Mouse (Mus musculus) adrenal gland, adult 18-20 months (tissue): Measurements from ENCODE around the gene Abcb9. TPM values are rescaled to one million over a fixed set of nuclear protein-coding genes. Genes with fewer than 3 reads are reported as not detected.
A peak's percentile ranks its signal among the peaks of the same experiment; 100 is the strongest.

Experiments
- DNase-seq, 2 experiments: peaks; one replicate each; pipeline ENCODE4 v3.0.0; 2021 to 2022; ENCODE audit warnings: low spot score in 2 of 2
- total RNA-seq, 2 experiments: library from RNA; stranded (reverse); gene quantifications; 1 replicate in 1 of 2; 2 replicates in 1 of 2; pipeline ENCODE4 v1.2.3; 2021

The Abcb9 gene
- total RNA-seq, 2 experiments from 2014 or later: 10.6 to 15.2 TPM

DNA sequence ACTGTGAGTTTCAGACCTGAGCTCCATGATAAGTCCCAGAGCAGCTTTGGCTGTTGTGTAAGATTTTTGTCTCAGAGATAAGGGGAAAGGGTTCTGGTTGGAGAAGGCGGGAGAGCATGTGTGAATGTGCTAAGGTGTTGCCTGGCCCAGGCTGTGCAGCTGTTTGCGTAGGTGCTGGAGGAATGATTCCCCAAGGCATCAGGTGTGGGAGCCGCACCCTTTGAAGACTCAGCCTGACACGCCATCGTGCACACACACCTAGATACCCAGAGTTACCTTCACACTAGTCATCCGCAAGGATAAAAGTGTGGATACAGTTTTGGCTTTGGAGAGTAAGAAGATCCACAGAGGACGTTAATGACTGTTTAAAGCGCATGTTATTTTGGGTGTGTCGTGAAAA, 60.2 kb downstream of the Abcb9 start:
- DNase-seq: no peak

GRCm38 (mm10) chr5:124034471-124034870, 61.1 kb downstream of the Abcb9 start:
- DNase-seq: no peak

DNA sequence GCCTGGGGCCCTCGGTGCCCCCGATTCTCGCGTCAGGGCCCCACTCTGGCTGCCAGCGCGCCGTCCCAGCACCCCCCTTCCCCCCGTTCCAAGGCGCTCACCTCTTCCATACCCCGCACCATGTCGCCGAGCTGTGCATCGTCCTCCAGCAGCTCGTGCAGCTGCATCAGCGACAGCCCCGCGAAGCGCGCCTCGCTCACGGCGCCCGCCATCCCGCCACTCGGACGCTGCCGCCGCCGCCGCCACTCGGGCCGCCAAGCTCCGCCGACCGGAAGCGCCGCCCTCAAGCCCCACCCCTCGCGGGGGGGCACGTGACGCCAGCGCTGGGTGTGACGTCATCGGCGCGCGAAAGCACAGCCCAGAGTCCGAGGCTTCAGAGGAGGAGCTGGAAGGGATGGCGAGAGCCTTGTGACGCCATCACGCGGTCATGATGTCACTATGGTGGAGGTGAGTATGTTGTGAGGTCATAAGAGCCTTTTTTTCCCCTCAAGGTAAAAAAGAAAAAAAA, 63.5 kb downstream of the Abcb9 start, which contains the start of gene Vps37b:
Vps37b (minus strand) TSS at position 270 of the 508 bp plus-strand sequence.
- peak; percentile 97 to 98 for DNase-seq

GRCm38 (mm10) chr5:124031068-124031955, 64.3 kb downstream of the Abcb9 start:
- DNase-seq: no peak

GRCm38 (mm10) chr5:124030386-124031067, 65.1 kb downstream of the Abcb9 start:
- peak in 1 of 2 experiments; percentile 24 for DNase-seq

DNA sequence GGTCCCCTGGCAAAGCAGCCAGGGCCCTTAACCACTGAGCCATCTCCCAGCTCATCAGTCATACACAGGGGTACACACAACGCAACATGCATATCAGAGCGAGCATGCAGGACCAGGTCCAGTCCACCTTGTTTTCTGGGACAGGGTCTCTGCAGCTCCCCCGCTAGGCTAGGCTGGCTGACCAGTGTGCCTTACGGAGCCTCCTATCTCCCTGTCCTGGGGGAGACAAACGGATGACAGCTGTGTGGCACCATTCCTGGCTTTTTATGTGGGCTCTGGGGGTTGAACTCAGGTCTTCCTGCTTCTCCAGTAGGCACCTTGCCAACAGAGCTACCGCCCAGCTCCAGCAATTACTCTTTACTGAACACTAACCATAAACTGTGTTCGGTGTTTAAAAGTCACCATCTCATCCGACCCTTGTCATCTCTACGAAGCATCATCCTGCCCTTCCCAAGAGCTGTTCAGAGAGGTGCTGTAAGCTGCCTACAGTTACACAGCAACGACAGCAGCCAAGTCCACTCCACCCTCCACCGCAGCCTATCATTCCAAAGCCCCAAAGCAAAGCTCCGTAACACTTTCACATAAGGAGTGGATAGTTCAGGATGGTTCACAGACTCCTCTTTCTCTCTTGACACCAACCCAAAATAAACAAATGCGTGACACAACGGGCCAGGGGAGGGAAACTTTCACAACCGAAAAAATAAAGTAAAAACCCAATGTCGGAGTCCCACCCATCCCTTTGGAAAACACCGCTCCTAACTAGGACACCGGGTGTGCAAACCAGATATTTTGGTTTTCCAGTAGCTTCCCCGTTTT, 66.2 kb downstream of the Abcb9 start:
- peak in 1 of 2 experiments; percentile 28 for DNase-seq

GRCm38 (mm10) chr5:124028680-124029079, 66.9 kb downstream of the Abcb9 start:
- no peak for DNase-seq

DNA sequence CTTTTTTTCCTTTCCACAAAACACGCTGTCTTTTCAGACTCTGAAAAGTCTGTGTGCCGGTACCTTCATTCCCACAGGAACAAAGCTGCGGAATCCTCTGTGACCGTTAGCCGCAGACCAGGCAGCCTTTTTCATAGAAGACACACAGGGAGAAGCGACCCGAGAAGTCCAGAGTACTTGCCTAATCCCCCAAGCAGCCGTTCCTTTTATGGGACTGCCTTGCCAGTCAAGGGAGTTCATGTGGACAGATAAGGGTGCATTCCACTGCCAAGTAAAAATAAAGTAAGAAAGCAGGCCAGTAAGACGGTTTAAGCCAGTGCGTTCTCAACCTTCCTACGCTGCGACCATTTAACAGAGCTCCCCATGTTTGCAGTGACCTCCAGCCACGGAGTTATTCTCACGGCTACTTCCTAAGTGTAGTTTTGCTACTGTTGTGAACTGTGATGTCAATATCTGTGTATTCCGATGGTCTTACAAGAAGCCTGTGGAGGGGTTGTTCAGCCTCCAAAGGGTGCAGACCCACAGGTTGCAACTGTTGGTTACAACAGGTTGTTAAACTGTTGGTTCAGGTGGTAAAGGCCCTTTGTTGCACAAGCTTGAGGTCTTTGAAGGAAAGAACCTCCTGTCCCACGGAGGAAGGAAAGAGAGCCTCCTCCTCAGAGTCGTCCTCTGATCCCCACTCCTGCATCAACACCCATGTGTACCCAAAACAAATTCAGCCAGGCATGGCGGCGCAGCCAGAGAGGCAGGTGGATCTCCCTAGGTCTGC, 67.7 kb downstream of the Abcb9 start:
- no peak for DNase-seq

DNA sequence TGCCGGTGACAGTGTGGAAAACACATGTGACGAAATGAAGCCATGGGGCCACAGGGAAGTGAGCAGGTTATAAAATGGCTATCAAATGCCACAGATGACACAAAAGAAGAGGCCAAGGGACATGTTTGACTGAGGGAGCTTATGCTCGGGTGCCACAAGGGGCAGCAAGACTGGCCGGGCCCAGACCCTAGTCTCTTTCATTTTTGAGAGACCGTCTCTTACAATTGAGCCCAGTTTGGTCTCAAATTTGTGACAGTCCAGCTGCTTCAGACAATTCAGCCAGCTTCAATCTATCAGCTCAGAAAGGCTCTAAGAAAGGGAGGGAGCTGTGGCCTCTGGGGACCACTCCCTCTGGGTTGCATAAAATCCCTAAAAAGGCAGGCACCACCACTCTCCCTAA, 69.0 kb downstream of the Abcb9 start:
- no peak for DNase-seq

- peak in 1 of 2 experiments; percentile 63 for DNase-seq
Measured at GRCm38 (mm10) chr5:124025587-124026441, 69.8 kb downstream of the Abcb9 start.

DNA sequence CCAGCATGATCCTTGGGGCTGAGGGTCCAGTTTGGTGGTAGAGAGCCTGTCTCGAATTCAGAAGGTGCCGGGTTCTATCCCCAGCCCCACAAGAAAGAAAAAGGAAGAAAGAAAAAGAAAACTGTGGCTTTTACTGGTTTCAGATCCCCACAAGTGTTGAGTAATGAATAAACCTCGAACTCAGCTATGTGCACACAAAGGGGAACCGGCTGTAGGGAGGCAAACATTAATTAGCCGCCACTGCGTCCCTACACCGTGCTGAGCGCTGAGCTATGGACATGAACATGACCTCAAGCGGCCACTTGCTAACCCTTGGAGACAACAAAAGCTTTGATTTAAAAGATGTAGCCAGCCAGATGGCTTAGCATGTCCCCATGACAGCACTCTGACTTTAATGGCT, 70.5 kb downstream of the Abcb9 start:
- no peak for DNase-seq

DNA sequence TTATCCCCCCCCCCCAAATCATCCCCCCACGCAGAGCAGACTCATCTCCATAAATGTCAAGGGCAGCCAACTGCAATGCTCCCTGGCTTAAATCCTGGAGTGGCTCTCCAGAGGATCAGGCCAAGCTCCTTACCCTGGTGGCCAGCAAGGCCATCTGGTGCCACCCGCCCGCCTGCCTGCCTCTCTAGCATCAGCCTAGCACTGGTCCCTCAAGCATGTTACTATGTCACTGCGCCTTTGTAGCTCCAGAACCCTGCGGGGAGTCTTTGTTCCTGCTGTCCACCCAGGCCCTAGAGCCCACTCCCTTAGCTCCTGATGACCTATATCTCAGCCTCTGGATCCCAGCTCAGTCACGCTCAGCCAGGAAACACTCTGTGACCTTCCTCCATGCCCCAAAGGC, 70.9 kb downstream of the Abcb9 start:
- DNase-seq: peak in 1 of 2 experiments; percentile 62

DNA sequence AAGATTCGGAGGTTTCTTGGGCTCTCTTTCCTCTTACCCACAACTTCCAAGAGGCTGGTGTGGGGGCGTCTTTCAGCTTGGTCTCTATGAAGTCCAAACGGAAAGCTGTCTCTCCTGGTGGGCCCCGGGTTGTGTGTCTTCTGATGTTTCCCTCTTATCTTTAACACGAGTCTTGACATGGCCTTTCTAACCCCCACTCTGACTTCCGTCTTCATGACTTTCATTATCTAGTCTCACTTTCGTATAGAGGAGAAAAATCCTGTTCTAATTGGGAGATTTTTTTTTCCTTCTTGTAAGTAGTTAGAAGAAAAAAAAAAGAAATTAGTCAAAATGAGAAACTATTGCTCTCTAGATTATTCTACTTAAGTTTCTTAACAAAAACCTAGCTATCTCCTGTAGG, 73.2 kb downstream of the Abcb9 start:
- no peak for DNase-seq

DNA sequence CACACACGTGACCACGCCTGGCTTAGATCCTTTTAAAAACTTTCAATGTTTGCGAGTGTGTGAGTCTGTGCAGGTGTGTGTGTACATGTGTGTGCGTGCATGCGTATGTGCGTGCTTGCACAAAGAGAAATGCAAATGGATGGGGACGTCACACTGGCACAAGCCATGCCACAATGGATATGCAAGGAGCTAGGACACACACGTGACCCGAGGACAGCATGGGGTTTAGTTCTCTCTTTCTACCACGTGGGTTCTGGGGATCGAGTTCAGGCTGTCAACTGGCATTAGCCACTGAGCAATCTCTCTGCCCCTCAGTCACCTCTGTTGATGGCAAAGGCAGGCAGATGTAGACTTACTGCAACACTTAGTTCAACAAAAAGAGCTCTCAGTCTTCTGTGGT, 73.9 kb downstream of the Abcb9 start:
- DNase-seq: peak in 1 of 2 experiments; percentile 4

GRCm38 (mm10) chr5:124021148-124021547, 74.5 kb downstream of the Abcb9 start:
- peak in 1 of 2 experiments; percentile 42 for DNase-seq

- DNase-seq: peak; percentile 64 to 72
Measured at GRCm38 (mm10) chr5:124019348-124020216, 76.0 kb downstream of the Abcb9 start.

- DNase-seq: no peak
Measured at GRCm38 (mm10) chr5:124018651-124019050, 76.9 kb downstream of the Abcb9 start.

DNA sequence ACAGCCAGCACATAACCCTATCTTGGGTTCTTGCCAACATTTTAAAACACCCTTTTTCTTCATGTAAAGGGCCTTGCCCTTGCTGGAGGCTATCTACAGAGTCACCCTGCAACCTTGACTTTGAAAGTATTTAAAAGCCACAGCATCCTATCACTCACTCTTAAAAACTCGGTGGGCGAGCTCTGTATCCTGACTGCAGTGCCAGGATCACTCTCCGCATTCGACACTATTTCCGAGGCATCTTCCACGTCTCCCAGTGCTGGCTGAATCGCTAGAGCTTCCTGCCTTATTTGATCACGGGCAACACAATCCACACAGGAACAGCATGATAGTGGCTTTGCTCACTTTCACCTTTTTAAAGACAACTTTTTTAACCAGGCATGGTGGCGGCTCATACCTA, 77.7 kb downstream of the Abcb9 start:
- DNase-seq: no peak
